Mouse (Mus musculus) left cerebral cortex, postnatal 25 days (tissue): Measurements from ENCODE around the gene Cipc. TPM values are rescaled to one million over a fixed set of nuclear protein-coding genes. Genes with fewer than 3 reads are reported as not detected.

Source experiments
- total RNA-seq, 2 experiments: library from RNA; stranded (reverse); gene quantifications; 2 replicates each; pipeline ENCODE4 v1.2.3; 2021

Gene Cipc
- total RNA-seq, 2 experiments from 2014 or later: 79.9 to 87.8 TPM

Other genes starting within 250 kb of the Cipc start
- gene Angel1, start 220.6 kb upstream of the Cipc start, total RNA-seq: 10 to 100 TPM in 1 of 2 experiments, 1 to 10 TPM in 1; 8.9 to 12.4 TPM
- not detected for gene Lrrc74a, start 212.7 kb upstream of the Cipc start, total RNA-seq
- gene Irf2bpl, start 62.2 kb upstream of the Cipc start, total RNA-seq: 10 to 100 TPM; 61.9 to 78.7 TPM
- 10 to 100 TPM; 51.9 to 54.0 TPM for gene Zdhhc22, start 43.4 kb downstream of the Cipc start, total RNA-seq
- gene Tmem63c, start 74.3 kb downstream of the Cipc start, total RNA-seq: 10 to 100 TPM; 42.0 to 45.8 TPM
- 1 to 10 TPM; 8.0 to 9.8 TPM for gene Ngb, start 155.5 kb downstream of the Cipc start, total RNA-seq
- gene Gstz1, start 200.1 kb downstream of the Cipc start, total RNA-seq: 10 to 100 TPM; 45.5 to 48.5 TPM
- 10 to 100 TPM; 18.2 to 20.8 TPM for gene Pomt2, start 200.9 kb downstream of the Cipc start, total RNA-seq